Mouse (Mus musculus): ENCODE measurements at regions not wholly inside any gene's neighbourhood (a gene's known extent, or its start where the extent isn't known, plus 50 kb on each side); places are given as distances from the start of the nearest gene placed in this dataset.

GRCm38 (mm10) chr13:47916456-47916855, 344.6 kb upstream of the Id4 start:
- WGBS, result 89% methylated on average over 8 of the region's 8 CpGs
- no peak overlapping the region for H3K4me3 ChIP-seq (ENCODE audit: low read length)
- no peak for ATAC-seq (ENCODE audit: low FRiP score, low TSS enrichment)

GRCm38 (mm10) chr13:47917370-47917769, 343.7 kb upstream of the Id4 start:
- no peaks in the 10 kb centered on the region for H3K27me3 ChIP-seq (ENCODE audit: control insufficient read depth, insufficient read depth, low read length)
- whole genome bisulfite sequencing, result 93% methylated on average over 3 of the region's 3 CpGs
- no peak overlapping the region for H3K4me2 ChIP-seq (replicated peaks; ENCODE audit: low read depth, low read length)
- peaks cover 3% of the 10 kb centered on the region; the same call in 1 of the 2 replicates for H3K9me3 ChIP-seq (ENCODE audit: control insufficient read depth, low read length)
- no peaks in the 10 kb centered on the region for H3K4me1 ChIP-seq (ENCODE audit: control insufficient read depth, insufficient read depth, low read length)
- ATAC-seq (ENCODE audit: low FRiP score, low TSS enrichment), result no peak
- H3K9ac ChIP-seq (ENCODE audit: low read depth, low read length), result no peak overlapping the region
- no peak overlapping the region for H3K27ac ChIP-seq (ENCODE audit: low read depth, low read length)
- no peak overlapping the region for H3K4me3 ChIP-seq (ENCODE audit: low read length)
- H3K36me3 ChIP-seq (ENCODE audit: control insufficient read depth, insufficient read depth, low read length), result no peaks in the 10 kb centered on the region

More at GRCm38 (mm10) chr13:47916456-47916855, 344.6 kb upstream of the Id4 start:
- no peak overlapping the region for H3K27ac ChIP-seq (ENCODE audit: low read depth, low read length)
- no peaks in the 10 kb centered on the region for H3K36me3 ChIP-seq (ENCODE audit: control insufficient read depth, insufficient read depth, low read length)
- H3K9ac ChIP-seq (ENCODE audit: low read depth, low read length), result no peak overlapping the region
- peaks cover 3% of the 10 kb centered on the region; the same call in 1 of the 2 replicates for H3K9me3 ChIP-seq (ENCODE audit: control insufficient read depth, low read length)
- no peak overlapping the region for H3K4me2 ChIP-seq (replicated peaks; ENCODE audit: low read depth, low read length)
- no peaks in the 10 kb centered on the region for H3K4me1 ChIP-seq (ENCODE audit: control insufficient read depth, insufficient read depth, low read length)
- no peaks in the 10 kb centered on the region for H3K27me3 ChIP-seq (ENCODE audit: control insufficient read depth, insufficient read depth, low read length)

DNA sequence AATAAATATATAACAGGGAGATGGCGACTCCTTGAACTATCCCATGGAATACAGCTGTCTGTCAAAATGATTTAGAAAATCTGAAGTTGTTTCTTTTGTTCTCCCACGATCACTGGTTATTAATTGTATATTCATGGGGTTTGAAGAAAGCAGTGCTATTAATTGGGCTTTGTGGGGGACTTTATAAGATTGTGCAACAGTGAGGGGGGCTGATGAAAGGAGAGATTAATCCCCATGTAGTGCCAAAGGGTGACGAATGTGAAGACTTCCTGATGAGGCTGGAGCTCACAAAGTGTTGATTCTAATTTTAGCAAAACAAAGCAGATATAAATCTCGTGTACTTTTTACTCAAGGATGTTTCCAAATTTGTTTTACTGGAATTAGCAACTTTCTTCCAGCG, 340.0 kb upstream of the Id4 start:
- Histone ChIP-seq H3K9me3 (ENCODE audit: control insufficient read depth, low read length) (peaks cover 3% of the 10 kb centered on the region; the same call in 1 of the 2 replicates), H3K9ac (ENCODE audit: low read depth, low read length) (no peak overlapping the region), H3K4me2 (replicated peaks; ENCODE audit: low read depth, low read length) (no peak overlapping the region), H3K4me1 (ENCODE audit: control insufficient read depth, insufficient read depth, low read length) (no peaks in the 10 kb centered on the region), H3K27me3 (ENCODE audit: control insufficient read depth, insufficient read depth, low read length) (no peaks in the 10 kb centered on the region), H3K4me3 (ENCODE audit: low read length) (no peak overlapping the region), H3K27ac (ENCODE audit: low read depth, low read length) (no peak overlapping the region), H3K36me3 (ENCODE audit: control insufficient read depth, insufficient read depth, low read length) (no peaks in the 10 kb centered on the region)
- ATAC-seq (ENCODE audit: low FRiP score, low TSS enrichment), result no peak
- WGBS, result 47% methylated on average over 5 of the region's 5 CpGs

DNA sequence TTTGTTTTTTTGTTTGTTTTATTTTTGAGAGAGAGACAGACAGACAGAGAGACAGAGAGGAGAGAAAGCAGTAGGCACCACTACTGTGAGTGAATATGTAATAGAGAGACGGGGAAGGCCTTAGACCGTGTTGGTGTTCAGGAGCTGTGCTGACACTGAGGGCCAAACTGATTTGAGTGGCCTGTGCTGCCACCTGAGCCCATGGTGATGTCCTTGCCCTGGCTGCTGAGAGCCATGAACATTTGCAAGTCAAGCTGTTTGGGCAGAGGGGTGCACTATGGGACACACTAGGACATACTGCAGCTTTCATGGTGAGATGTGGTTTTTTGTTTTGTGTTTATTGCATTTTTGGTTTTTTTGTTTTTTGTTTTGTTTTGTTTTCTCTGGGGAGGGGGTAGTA, 320.3 kb upstream of the Id4 start:
- H3K4me3 ChIP-seq (ENCODE audit: low read length), result no peak overlapping the region
- H3K27ac ChIP-seq (ENCODE audit: low read depth, low read length), result no peak overlapping the region
- no peak for ATAC-seq (ENCODE audit: low FRiP score, low TSS enrichment)
- 0 out of 2 replicates have a peak, but pooled peaks cover under 1% of the 10 kb centered on the region for H3K9me3 ChIP-seq (ENCODE audit: control insufficient read depth, low read length)
- H3K9ac ChIP-seq (ENCODE audit: low read depth, low read length), result no peak overlapping the region
- H3K4me2 ChIP-seq (replicated peaks; ENCODE audit: low read depth, low read length), result no peak overlapping the region
- WGBS, result 88% methylated on average over 2 of the region's 2 CpGs
- H3K4me1 ChIP-seq (ENCODE audit: control insufficient read depth, insufficient read depth, low read length), result no peaks in the 10 kb centered on the region
- H3K27me3 ChIP-seq (ENCODE audit: control insufficient read depth, insufficient read depth, low read length), result no peaks in the 10 kb centered on the region
- no peaks in the 10 kb centered on the region for H3K36me3 ChIP-seq (ENCODE audit: control insufficient read depth, insufficient read depth, low read length)

GRCm38 (mm10) chr13:47942368-47942787, 318.6 kb upstream of the Id4 start:
- Histone ChIP-seq H3K27me3 (ENCODE audit: control insufficient read depth, insufficient read depth, low read length) (no peaks in the 10 kb centered on the region), H3K9me3 (ENCODE audit: control insufficient read depth, low read length) (no peaks in the 10 kb centered on the region), H3K36me3 (ENCODE audit: control insufficient read depth, insufficient read depth, low read length) (no peaks in the 10 kb centered on the region), H3K4me2 (replicated peaks; ENCODE audit: low read depth, low read length) (no peak overlapping the region; the same call in 1 of the 2 replicates), H3K4me3 (ENCODE audit: low read length) (no peak overlapping the region), H3K4me1 (ENCODE audit: control insufficient read depth, insufficient read depth, low read length) (no peaks in the 10 kb centered on the region), H3K27ac (ENCODE audit: low read depth, low read length) (no peak overlapping the region), H3K9ac (ENCODE audit: low read depth, low read length) (no peak overlapping the region)
- 19% methylated on average over 8 of the region's 8 CpGs for WGBS
- ATAC-seq (ENCODE audit: low FRiP score, low TSS enrichment), result no peak

- no peak overlapping the region for H3K4me2 ChIP-seq (replicated peaks; ENCODE audit: low read depth, low read length)
- ATAC-seq (ENCODE audit: low FRiP score, low TSS enrichment), result no peak
- no peaks in the 10 kb centered on the region for H3K4me1 ChIP-seq (ENCODE audit: control insufficient read depth, insufficient read depth, low read length)
- H3K36me3 ChIP-seq (ENCODE audit: control insufficient read depth, insufficient read depth, low read length), result no peaks in the 10 kb centered on the region
- H3K4me3 ChIP-seq (ENCODE audit: low read length), result no peak overlapping the region
- no peak overlapping the region for H3K9ac ChIP-seq (ENCODE audit: low read depth, low read length)
- no peaks in the 10 kb centered on the region for H3K27me3 ChIP-seq (ENCODE audit: control insufficient read depth, insufficient read depth, low read length)
- no peaks in the 10 kb centered on the region for H3K9me3 ChIP-seq (ENCODE audit: control insufficient read depth, low read length)
- WGBS, result 79% methylated on average over 5 of the region's 5 CpGs
- no peak overlapping the region for H3K27ac ChIP-seq (ENCODE audit: low read depth, low read length)
Measured at GRCm38 (mm10) chr13:47943645-47944044, 317.4 kb upstream of the Id4 start.

DNA sequence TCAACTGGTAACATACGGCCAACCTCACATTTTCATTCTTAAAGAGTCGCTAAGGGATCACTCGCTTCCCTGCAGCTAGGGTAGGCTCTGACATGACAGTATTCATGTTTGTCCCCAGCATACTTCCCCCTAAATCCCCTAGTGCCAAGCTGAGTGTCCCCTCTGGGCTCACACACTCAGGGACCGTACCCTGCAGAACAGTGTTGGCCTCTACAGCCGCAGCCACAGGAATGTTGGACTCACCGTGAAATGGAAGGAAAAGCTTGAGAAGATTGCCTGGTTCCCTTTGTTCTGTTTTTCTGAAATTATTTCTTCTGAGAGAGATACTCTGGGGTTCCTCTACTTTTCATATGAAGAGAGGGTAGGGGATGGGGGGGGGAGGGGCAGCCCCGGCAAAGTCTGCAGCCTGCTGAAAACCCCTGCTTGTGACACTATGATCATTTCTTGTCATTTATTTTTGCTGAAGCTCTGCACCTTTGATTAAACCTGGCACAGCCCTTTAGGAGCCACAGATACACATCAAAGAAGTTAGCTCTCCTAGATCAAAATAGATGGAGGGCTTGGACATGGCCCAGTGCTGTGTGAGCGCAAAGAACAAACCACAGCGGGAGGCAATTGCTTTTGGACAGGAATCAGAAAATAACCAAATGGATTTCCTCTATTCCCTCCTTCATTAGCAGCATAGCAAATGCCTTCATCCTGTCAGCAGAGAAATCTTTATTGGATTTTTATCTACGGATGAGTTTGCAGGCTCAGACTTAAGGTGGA, 312.7 kb upstream of the Id4 start:
- Histone ChIP-seq H3K9ac (ENCODE audit: low read depth, low read length) (no peak overlapping the region), H3K27me3 (ENCODE audit: control insufficient read depth, insufficient read depth, low read length) (no peaks in the 10 kb centered on the region), H3K4me3 (ENCODE audit: low read length) (no peak overlapping the region), H3K27ac (ENCODE audit: low read depth, low read length) (no peak overlapping the region), H3K4me2 (replicated peaks; ENCODE audit: low read depth, low read length) (no peak overlapping the region), H3K4me1 (ENCODE audit: control insufficient read depth, insufficient read depth, low read length) (no peaks in the 10 kb centered on the region), H3K36me3 (ENCODE audit: control insufficient read depth, insufficient read depth, low read length) (no peaks in the 10 kb centered on the region), H3K9me3 (ENCODE audit: control insufficient read depth, low read length) (no peaks in the 10 kb centered on the region)
- ATAC-seq (ENCODE audit: low FRiP score, low TSS enrichment), result no peak
- 81% methylated on average over 10 of the region's 10 CpGs for WGBS

- Histone ChIP-seq H3K9me3 (ENCODE audit: control insufficient read depth, low read length) (no peaks in the 10 kb centered on the region), H3K27me3 (ENCODE audit: control insufficient read depth, insufficient read depth, low read length) (no peaks in the 10 kb centered on the region; the same call in 1 of the 2 replicates), H3K4me2 (replicated peaks; ENCODE audit: low read depth, low read length) (no peak overlapping the region), H3K4me1 (ENCODE audit: control insufficient read depth, insufficient read depth, low read length) (no peaks in the 10 kb centered on the region), H3K27ac (ENCODE audit: low read depth, low read length) (no peak overlapping the region), H3K9ac (ENCODE audit: low read depth, low read length) (no peak overlapping the region), H3K36me3 (ENCODE audit: control insufficient read depth, insufficient read depth, low read length) (no peaks in the 10 kb centered on the region), H3K4me3 (ENCODE audit: low read length) (no peak overlapping the region)
- ATAC-seq (ENCODE audit: low FRiP score, low TSS enrichment), result no peak
- 55% methylated on average over 2 of the region's 2 CpGs for WGBS
Measured at GRCm38 (mm10) chr13:47950456-47950855, 310.6 kb upstream of the Id4 start.

- 41% methylated on average over 10 of the region's 10 CpGs for WGBS
- no peaks in the 10 kb centered on the region for H3K9me3 ChIP-seq (ENCODE audit: control insufficient read depth, low read length)
- H3K9ac ChIP-seq (ENCODE audit: low read depth, low read length), result no peak overlapping the region
- no peak overlapping the region for H3K4me3 ChIP-seq (ENCODE audit: low read length)
- H3K36me3 ChIP-seq (ENCODE audit: control insufficient read depth, insufficient read depth, low read length), result no peaks in the 10 kb centered on the region
- no peaks in the 10 kb centered on the region for H3K4me1 ChIP-seq (ENCODE audit: control insufficient read depth, insufficient read depth, low read length)
- no peak overlapping the region for H3K27ac ChIP-seq (ENCODE audit: low read depth, low read length)
- H3K4me2 ChIP-seq (replicated peaks; ENCODE audit: low read depth, low read length), result no peak overlapping the region
- ATAC-seq (ENCODE audit: low FRiP score, low TSS enrichment), result no peak
- H3K27me3 ChIP-seq (ENCODE audit: control insufficient read depth, insufficient read depth, low read length), result no peaks in the 10 kb centered on the region; the same call in 1 of the 2 replicates
Measured at GRCm38 (mm10) chr13:47951043-47951442, 310.0 kb upstream of the Id4 start.

Measured in kidney, embryonic 14.5 days (tissue).